Mouse (Mus musculus) kidney, postnatal 36 days (tissue): Measurements from ENCODE around the gene Gm12216.
"Not testable (repeated sequence)": the region's sequence is repeated elsewhere in the genome, so short reads cannot be mapped to it uniquely, and the experiment has no call there.

ENCODE experiments used
- DNase-seq, 2 experiments: peaks; one replicate each; pipeline ENCODE4 v3.0.0; 2021 to 2022; ENCODE audit warnings: mixed read lengths in 2 of 2

The Gm12216 gene

GRCm38 (mm10) chr11:53858761-53859580 is at the start of gene Gm12216:
TSS of gene Gm12216 (minus strand) at chr11:53859256.
- peak; percentile 55 to 69 for DNase-seq

GRCm38 (mm10) chr11:53908686-53909085 is 49.6 kb upstream of the Gm12216 start:
- no peak for DNase-seq

- no peak for DNase-seq
Measured at GRCm38 (mm10) chr11:53904534-53904925, 45.5 kb upstream of the Gm12216 start.

- peak; percentile 95 to 97 for DNase-seq
Measured at GRCm38 (mm10) chr11:53903781-53904533, 44.9 kb upstream of the Gm12216 start.

- DNase-seq = peak in 1 of 2 experiments; percentile 19
Measured at GRCm38 (mm10) chr11:53902741-53903140, 43.7 kb upstream of the Gm12216 start.

- no peak for DNase-seq
Measured at GRCm38 (mm10) chr11:53900991-53901390, 41.9 kb upstream of the Gm12216 start.

- DNase-seq = no peak
Measured at GRCm38 (mm10) chr11:53899981-53900380, 40.9 kb upstream of the Gm12216 start.

GRCm38 (mm10) chr11:53899004-53899403 is 39.9 kb upstream of the Gm12216 start:
- DNase-seq = peak; percentile 69 to 78

GRCm38 (mm10) chr11:53896935-53897334 is 37.9 kb upstream of the Gm12216 start:
- no peak for DNase-seq

- DNase-seq = no peak
Measured at GRCm38 (mm10) chr11:53893451-53893850, 34.4 kb upstream of the Gm12216 start.

- DNase-seq = peak; percentile 64 to 74
Measured at GRCm38 (mm10) chr11:53892716-53893416, 33.8 kb upstream of the Gm12216 start.

- peak; percentile 100 for DNase-seq
Measured at GRCm38 (mm10) chr11:53891505-53892451, 32.7 kb upstream of the Gm12216 start, which contains the start of gene Slc22a5. TSS of gene Slc22a5 (minus strand) at chr11:53891660.

GRCm38 (mm10) chr11:53890906-53891504 is 31.9 kb upstream of the Gm12216 start:
- peak in 1 of 2 experiments; percentile 54 for DNase-seq

GRCm38 (mm10) chr11:53890225-53890624 is 31.2 kb upstream of the Gm12216 start:
- DNase-seq = no peak

- peak; percentile 63 to 87 for DNase-seq
Measured at GRCm38 (mm10) chr11:53889091-53889645, 30.1 kb upstream of the Gm12216 start.

GRCm38 (mm10) chr11:53888242-53888641 is 29.2 kb upstream of the Gm12216 start:
- DNase-seq = no peak

GRCm38 (mm10) chr11:53883287-53883686 is 24.2 kb upstream of the Gm12216 start:
- DNase-seq = no peak

- DNase-seq = not testable (repeated sequence)
Measured at GRCm38 (mm10) chr11:53878096-53878495, 19.0 kb upstream of the Gm12216 start.

- DNase-seq = no peak
Measured at GRCm38 (mm10) chr11:53876488-53876887, 17.4 kb upstream of the Gm12216 start.

- DNase-seq = peak in 1 of 2 experiments; percentile 36
Measured at GRCm38 (mm10) chr11:53874706-53875105, 15.7 kb upstream of the Gm12216 start.
